Mouse (Mus musculus): ENCODE measurements around the gene Pla2g1b.
"Not testable (repeated sequence)": the region's sequence is repeated elsewhere in the genome, so short reads cannot be mapped to it uniquely, and the experiment has no call there.

Gene Pla2g1b

DNA sequence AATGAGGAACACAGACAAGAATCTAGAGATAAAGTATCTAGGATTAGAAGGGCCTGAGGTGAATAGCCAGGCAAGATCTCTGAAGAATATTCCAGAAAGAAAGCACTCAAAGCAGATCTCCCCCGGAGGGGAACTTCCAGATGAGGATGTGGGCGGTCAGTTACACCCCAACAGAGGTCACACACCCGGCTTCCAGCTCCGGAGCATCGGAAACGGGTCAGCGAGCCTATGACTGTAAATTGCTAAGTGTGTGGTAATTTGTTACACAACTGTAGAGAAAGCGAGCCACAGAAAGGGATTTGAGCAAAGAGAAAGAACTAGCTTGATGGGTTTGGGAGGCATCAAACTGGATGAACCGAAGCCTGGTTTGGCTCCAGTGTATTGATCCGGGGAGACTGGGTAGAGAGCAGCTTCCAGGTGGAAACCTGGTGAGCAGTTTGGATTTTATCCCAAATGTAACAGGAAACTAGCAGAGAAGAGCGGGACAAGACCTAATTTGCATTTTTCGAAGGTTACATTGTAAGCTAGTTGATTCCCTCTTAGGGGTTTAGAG lies 34.4 kb downstream of the Pla2g1b start:
- ATAC-seq (ENCODE audit: insufficient number of reproducible peaks, low FRiP score, low TSS enrichment): no peak

DNA sequence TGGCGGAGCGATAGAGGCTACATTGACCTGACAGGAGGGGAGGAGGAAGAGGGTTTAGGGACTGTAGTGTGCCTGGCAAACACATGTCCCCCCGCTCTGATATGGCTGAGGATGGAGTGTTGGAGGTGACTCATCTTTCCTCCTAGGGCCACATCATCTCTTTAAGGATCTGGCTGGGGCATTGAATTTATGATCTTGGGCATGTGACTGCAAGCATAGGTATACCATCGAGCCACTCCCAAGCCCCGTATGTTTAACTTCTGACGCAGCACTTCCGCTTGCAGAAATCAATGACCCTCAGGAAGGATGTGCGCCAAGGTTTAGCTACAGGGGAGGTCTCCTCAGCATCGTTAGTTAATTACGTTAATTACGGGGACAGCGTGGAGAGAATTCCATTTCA lies 37.0 kb downstream of the Pla2g1b start:
- no peak for ATAC-seq (ENCODE audit: insufficient number of reproducible peaks, low FRiP score, low TSS enrichment)

DNA sequence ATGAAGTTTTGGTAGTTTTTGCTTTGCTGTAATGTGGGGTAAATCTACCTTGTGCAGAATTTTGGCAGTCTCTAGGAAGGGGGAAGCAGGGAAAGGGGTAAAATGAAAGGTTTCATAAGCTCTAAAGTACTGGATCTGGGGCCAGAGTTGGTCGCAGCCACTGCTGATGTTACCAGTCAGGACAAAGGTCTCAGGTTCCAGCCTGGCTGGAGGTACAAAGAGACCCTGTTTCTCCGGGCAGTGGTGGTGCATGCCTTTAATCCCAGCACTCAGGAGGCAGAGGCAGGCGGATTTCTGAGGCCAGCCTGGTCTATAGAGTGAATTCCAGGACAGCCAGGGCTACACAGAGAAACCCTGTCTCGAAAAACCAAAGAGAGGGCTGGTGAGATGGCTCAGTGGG lies 39.6 kb downstream of the Pla2g1b start:
- ATAC-seq (ENCODE audit: insufficient number of reproducible peaks, low FRiP score, low TSS enrichment): not testable (repeated sequence)

DNA sequence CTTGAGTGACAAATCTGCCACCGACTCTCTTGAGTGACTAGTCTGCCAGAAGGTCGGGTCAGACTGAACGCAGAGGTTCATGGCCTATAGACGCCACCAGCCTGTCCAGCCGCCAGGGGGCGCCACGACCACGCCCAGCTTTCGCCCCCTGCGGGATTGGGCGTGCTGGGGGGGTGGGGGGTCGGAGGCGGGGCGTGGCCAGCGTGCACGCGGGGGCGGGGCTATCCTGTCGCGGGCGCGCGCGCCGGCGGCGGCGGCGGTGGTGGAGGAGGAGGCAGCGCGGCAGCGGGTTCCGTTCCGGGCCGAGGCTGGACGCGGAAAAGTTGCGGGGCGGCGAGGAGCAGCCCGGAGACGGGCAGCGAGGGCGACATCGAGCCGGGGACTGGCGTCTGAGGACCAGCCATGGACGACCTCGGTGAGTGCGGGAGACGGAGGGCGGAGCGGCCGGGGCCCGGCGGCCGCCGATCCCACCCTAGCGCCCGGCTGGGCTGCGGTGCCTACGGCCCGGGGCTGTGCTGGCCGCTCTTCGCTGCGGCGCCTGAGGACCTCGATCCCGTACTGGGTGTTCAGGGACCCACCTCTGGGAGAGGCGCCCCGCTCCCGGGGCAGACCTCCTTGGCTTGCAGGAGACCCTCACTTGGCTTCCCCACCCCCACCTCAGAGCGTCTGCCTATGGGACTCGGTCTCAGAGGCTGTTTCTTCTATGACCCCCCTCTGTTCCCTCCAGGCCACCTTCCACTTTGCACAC lies 40.6 kb downstream of the Pla2g1b start, which contains the start of gene Pxn:
Pxn (plus strand) TSS at position 223 of the 748 bp plus-strand sequence.
- ATAC-seq (ENCODE audit: insufficient number of reproducible peaks, low FRiP score, low TSS enrichment): peak; percentile 43; the same call in 1 of the 2 replicates

DNA sequence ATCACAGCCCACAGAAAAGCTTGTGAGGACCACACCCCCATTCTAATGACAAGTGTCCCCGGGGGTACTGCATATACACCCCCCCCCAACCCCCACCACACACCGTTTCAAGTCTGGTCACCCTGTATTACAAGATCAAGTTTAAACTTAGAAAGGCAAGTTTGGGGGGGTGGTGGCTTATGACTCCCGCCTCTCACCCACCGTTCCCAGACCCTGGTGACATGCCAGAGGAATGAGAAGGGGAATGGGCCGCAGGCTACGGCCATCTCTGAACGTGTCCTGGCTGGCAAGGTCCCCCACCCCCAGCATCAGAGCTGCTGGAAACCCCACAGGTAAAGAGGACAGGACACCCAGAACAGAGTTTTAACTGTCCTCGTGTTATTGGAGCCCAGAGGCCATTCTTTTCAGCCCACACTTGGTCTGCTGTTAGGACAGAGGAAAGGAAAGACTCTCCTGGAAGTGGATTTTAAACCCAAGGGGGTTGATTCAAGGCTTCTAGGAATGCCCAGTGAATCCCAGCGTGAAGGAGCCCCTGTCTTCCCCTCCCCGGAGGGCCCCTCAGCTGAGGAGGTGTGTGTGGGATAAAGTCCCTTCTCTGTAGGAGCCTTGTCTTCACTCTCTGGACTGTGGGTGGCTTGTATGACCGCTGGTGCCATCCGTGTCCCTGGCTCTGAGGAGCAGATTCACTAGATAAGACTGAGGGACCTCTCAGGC lies 41.4 kb downstream of the Pla2g1b start:
- no peak for ATAC-seq (ENCODE audit: insufficient number of reproducible peaks, low FRiP score, low TSS enrichment)

DNA sequence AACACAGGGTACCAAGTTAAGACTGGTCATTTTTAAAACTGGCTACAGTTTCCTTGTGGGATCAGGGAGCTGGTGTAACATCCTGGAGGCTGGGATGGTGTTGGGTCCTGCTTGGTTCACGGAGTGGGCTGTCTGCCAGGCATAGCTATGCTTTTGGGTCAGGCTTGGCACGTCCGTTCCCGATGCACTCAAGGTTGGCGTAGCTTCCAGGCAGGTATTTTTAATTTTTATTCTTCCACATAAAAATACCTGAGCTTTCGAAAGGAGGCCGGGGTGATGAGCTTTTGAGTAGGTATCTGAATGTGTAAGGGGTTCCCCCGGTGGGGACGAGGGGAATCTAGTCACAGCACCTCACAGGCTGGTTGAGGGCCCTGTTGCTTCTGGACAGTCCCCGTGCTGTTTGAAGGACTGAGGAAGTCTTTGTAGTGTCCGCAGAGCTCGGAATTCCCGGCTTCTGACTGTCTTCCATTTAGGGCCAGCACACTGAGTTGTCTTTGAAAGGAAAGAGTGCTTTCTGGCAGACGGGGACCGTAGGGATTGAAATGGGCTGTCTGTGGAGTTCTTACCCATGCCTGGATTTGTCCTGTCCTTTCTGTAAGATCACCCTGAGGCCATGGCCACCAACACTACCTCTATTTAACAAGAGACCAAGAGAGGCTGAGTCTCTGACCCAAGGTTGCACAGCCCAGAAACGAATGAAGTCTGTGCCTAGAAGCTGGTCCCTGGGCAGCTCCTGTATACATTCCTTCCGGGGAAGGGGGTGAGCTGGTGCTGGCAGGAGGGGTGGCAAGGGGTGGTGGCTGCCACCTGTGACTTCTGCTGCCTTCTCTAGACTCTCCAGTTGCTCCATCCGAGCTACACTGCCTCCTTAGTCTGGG lies 42.2 kb downstream of the Pla2g1b start:
- no peak; the same call in 1 of the 2 replicates for ATAC-seq (ENCODE audit: insufficient number of reproducible peaks, low FRiP score, low TSS enrichment)

DNA sequence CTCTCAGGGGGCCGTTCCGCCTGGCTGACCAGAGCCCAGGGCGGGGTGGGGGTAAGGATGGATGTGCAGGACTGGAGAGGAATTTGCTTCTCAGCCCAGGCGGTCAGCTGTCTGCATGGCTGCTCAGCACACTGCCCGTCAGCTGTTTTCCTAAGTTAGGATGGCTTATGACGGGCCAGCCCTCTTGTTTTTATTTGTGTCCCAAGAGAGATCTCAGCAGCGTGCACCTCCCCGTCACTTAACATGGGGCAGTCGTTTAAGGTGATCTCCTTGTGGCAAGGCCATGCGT lies 42.7 kb downstream of the Pla2g1b start:
- ATAC-seq (ENCODE audit: insufficient number of reproducible peaks, low FRiP score, low TSS enrichment): no peak

DNA sequence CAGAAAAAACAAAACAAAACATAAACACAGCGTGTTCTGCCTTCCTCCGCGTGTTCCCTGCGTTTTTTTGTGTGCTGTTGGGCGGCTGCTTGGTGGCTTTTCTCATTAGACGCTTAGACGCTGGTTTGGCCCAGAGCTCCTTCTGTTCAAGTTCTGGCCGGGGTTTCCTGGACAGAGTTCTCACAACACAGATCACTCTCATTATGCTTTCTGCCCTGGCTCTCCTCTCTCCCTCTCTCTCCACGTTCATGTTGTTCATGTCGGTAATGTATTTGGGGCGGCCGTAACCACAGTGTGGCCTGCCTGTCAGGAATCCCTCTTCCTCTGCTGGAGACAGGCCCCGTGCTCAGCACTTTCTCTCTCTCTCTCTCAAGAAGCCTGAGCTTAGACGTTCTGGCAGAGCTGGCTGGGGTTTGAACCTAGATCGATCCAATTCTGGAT lies 43.3 kb downstream of the Pla2g1b start:
- no peak for ATAC-seq (ENCODE audit: insufficient number of reproducible peaks, low FRiP score, low TSS enrichment)

DNA sequence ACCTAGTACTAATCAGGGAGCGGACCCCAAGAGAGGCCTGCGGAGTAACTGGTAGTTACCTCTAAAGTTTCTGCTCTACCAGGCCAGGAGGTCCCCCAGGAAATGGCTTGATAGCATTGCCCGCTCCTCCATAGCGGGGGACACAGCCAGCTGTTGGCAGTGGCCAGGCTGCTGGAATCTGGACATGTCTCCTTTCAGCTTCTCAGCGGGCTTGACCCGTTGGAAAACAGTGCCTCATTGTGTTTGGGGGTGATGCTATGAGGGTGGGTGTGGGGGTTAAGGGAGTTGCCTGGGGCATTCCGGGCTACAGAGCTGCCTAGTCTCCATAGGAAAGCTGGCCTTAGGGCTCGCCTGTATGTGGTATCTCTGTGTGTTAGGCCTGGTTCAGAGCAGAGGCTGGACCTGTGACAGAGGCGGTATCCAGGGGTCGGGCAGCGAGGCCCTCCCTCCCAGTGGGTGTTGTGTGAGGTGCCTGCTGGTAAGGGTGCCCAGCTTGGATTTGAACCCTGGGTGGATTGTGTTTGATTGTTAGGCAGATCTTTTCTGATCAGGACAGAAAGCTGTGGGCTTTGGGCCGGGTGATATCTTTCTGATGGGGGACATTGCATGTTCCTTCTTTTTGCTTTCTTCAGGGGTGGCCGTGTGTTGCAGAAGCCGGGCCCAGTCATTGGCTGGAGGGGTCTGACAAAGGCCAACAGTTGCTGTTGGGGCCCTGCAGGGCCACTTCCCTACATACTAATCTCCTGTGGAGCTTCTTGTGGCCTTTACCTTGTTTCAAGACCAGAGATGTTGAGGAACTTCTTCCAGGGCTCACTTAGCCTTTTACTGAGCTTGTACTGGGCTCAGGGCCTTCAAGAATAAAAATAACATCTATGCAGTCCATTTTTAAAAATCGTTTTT lies 44.0 kb downstream of the Pla2g1b start:
- no peak for ATAC-seq (ENCODE audit: insufficient number of reproducible peaks, low FRiP score, low TSS enrichment)

DNA sequence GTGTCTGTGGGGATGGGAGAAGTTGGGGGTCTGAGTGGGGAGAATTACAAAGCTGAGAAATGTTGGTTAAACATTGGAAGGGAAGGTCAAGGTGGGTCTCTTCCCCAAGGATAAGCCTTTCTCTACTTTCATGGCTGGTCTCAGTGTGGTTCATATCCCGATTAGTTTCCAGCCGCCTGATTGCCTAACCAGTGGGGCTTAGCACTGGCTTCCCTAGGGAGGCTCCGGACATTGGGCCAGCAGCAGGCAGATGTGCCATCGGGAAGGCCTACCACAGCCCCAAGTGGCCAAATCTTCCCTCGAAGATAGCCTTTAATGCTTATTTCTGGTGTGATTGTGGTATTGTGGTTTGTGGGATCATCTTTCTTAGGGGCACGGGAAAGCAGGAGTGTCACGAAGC lies 46.3 kb downstream of the Pla2g1b start:
- no peak for ATAC-seq (ENCODE audit: insufficient number of reproducible peaks, low FRiP score, low TSS enrichment)

DNA sequence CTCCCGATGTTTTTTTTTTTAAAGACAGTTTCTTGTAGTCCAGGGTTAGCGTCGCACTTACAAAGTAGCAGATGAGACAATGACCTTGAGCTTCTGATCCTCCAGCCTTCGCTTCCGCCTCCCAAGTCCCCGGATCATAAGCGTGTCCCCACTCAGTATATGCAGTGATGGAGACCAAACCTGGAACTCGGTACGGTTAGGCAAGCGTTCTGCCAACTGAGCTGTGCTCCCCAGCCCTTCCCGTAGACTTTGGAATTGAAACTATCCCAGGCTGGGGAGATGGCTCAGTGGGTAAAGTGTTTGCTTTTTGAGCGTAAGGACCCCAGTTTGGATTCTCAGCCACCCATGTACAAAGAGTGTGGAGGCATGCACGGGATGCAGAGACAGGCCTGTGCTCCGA lies 47.2 kb downstream of the Pla2g1b start:
- ATAC-seq (ENCODE audit: insufficient number of reproducible peaks, low FRiP score, low TSS enrichment): no peak

DNA sequence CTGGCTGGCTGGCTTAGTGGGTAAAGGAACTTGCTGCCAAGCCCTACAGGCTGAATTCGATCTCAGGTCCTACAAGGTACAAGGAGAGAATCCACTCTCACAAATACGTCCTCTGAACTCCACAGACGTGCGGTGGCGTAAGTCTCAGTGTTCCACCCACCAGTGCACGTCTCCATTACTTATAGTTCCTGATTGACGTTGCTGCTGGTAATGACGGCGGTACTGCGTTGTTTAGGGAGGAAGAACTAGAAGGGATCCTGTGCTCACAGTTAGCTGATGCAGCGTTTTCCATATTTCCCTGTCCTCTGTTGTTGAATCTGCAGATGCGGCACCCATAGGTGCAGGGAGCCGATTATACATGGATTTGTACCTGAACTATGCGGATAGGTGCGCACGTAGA lies 47.7 kb downstream of the Pla2g1b start:
- no peak for ATAC-seq (ENCODE audit: insufficient number of reproducible peaks, low FRiP score, low TSS enrichment)

DNA sequence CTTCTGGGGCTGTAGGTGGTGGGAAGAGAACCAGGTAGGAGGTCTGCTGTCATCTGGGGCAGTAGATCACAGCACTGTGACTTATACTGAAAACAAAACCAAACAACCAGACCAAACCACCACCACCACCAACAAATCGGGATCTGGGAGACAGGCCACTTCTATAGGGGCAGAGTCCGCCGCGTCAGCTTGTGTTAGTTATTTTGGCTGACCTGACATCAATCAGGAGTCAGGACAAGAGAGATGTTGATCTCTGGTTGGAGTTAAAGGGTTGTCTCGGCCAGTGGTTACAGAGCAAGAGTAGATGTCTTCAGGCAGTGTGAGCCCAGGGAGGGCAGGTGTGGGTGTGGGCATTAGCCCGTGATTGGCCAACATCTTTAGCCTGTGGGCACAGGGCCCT lies 48.3 kb downstream of the Pla2g1b start:
- ATAC-seq (ENCODE audit: insufficient number of reproducible peaks, low FRiP score, low TSS enrichment): no peak

DNA sequence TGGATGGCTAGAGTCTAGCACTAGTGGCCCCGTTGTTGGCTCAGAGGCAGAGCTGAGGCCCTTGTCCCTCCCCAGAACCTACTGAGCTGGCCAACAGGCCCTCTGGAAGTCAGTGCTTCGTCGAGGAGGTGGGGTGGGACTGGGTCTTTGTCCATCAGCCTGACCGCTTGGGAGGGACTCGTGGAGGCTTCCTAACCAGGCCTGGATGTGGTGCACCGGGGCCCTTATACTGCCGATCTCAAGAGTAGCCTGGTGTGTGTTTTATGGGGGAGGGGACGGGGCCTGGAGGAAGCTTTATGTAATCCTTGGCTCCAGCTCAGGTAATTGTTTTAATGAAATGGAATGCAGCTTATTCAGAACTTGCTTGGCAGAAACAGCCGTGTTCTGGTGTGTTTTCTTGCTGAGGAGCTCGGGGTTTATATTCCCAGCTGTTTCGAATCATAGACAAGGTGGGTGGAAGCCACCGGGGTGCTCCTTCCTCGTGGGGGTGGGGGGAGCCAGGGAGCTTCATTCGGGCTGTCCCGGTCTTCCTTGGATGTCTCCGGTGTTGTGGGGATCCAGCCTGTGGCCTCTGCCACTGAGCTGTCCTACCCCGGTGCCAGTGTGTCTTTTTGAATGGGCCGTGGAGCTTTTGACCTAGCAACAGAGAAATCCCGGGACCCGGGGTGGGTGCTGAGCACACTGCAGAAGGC lies 49.0 kb downstream of the Pla2g1b start:
- ATAC-seq (ENCODE audit: insufficient number of reproducible peaks, low FRiP score, low TSS enrichment): no peak; the same call in 1 of the 2 replicates

DNA sequence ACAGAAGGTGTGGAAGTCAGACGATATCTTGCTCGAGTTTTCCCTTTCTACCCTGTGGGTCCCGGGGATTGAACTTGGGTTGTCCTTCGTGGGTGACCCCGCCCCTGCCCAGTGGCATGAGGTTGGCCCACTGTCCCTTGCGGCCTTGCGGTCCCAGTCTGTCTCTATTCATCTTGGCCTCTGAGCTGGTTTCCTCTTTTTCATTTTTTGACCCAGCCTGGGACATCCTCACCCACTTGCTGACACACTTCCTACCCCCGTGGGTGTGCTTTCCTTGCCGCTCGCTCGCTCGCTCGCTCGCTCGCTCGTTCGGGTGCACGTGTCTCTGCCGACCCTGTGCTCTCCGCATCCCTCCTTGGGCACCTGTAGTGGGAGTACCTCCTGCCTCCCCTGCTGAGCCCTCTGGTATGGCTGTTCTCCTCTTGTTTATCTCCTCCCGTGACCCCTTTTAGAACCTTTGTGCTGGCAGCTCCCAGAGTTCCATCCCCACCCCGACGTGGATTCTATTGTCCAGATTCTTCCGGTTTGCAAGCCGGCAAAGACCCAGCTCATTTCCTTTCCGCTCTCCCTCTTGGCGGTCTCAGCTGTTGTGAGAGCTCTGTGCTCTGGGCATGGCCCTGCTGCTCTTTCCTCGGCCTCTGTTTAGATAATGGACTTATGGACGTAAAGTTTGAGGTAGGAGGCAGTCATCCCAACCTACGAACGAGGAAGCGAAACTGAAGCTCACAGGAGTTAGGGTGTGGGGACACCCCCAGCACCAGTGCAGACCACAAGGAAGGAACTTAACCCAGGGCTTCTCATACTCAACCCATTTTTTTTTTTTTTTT lies 50.2 kb downstream of the Pla2g1b start:
- no peak for ATAC-seq (ENCODE audit: insufficient number of reproducible peaks, low FRiP score, low TSS enrichment)

DNA sequence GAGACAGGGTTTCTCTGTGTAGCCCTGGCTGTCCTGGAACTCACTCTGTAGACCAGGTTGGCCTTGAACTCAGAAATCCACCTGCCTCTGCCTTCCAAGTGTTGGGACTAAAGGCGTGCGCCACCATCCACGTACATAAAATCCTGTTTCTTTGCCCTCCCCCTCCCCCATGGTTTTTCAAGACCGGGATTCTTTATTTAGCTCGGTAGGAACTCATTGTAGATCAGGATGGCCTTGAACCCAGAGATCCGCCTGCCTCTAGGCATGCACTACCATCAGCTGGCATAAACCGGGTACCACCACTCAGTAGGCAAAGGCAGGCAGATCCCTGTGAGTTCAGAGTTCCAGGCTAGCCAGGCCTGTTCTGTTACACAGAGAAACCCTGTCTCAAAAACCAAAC lies 50.8 kb downstream of the Pla2g1b start:
- ATAC-seq (ENCODE audit: insufficient number of reproducible peaks, low FRiP score, low TSS enrichment): no peak

DNA sequence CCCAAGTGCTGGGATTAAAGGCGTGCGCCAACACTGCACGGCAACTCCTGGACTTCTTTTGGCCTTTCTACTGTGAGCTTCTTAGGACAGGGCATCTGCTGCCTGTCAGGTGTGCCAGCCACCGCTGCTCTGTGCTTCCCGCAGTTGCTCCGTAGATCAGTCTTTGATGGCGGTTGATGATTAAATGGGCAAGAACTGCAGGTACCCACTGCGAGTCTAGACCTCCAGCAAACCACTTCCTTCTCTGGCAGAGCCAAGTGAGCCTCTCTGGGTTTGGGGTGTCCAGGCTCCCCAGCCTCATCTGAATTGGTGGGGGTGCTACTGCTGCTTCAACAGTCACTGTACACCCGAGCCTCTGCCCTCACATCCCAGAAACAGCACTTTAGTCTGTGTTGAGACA lies 51.4 kb downstream of the Pla2g1b start:
- ATAC-seq (ENCODE audit: insufficient number of reproducible peaks, low FRiP score, low TSS enrichment): no peak

DNA sequence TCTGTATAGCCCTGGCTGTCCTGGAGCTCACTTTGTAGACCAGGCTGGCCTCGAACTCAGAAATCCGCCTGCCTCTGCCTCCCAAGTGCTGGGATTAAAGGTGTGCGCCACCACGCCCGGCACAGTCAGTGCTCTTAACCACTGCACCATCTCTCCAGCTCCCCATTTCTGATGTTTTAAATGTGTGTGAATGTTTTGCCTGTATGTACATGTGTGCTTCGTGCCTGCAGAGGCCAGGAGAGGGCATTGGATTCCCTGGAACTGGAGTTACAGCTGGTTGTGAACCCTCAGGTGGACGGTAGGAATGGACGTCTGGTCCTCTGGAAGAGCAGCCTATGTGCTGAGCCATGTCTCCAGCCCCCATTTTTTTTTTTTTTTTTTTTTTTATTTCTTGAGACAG lies 52.2 kb downstream of the Pla2g1b start:
- not testable (repeated sequence) for ATAC-seq (ENCODE audit: insufficient number of reproducible peaks, low FRiP score, low TSS enrichment)
